Mouse (Mus musculus) splenic B cell, adult 2 months (primary cell): ENCODE results near the gene Phactr2.

ENCODE experiments used
- DNase-seq: peaks from one replicate; pipeline ENCODE4 v3.0.0-alpha.2; 2011; ENCODE audit warnings: low read depth, low spot score
- H3K27me3 ChIP-seq: 2 replicates; pipeline ENCODE4 v1.6.1; 2012; ENCODE audit warnings: mild to moderate bottlenecking, low read length, moderate library complexity, mixed read lengths; ENCODE audit not compliant: control insufficient read depth, poor library complexity, insufficient read depth, severe bottlenecking
- H3K36me3 ChIP-seq: 2 replicates; pipeline ENCODE4 v1.6.1; 2012; ENCODE audit warnings: mild to moderate bottlenecking, low read length, moderate library complexity, mixed read lengths; ENCODE audit not compliant: control insufficient read depth, poor library complexity, insufficient read depth, severe bottlenecking

The Phactr2 gene

DNA sequence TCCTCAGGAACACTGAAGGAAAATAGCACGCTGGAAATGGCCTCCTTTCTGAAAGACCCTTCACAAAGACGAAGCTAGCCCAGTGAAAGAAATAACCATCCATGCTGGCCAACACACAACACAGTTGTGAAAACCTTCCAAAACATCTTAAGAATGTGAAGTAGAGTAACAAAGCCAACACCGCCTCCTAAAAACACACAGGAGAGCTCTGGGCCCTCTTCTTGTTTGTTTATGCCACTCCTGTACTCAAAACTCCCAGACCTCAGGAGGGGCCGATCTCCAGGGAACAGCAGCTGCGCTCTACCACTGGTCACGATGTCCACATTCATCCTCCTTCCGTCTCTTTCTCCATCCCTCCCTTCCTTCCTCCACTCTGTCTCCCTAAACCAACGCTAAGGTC is 202.5 kb downstream of the Phactr2 start:
- no peak for DNase-seq
- Histone ChIP-seq H3K27me3 (no peaks in the 10 kb centered on the region), H3K36me3 (no peaks in the 10 kb centered on the region)

DNA sequence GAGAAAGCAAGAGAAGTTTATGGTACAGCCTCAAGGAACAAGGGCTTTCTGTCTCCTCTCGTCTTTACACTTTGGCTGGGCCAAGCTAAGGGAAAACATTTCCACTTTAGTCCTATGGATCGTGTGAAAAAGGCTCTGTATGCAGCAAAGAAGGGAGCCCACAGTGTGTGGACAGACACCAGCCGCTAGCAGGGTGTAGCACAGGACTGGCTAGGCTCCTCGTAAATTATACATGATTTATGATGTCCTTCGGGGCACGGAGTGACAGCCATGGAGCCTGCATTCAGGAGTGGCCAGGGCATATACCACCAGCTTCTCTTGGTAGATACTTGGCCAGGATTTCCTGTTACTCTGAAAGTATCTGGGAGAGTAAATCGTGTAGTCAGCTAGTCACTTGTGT is 203.1 kb downstream of the Phactr2 start:
- H3K36me3 ChIP-seq = no peaks in the 10 kb centered on the region
- no peak for DNase-seq
- no peaks in the 10 kb centered on the region for H3K27me3 ChIP-seq

DNA sequence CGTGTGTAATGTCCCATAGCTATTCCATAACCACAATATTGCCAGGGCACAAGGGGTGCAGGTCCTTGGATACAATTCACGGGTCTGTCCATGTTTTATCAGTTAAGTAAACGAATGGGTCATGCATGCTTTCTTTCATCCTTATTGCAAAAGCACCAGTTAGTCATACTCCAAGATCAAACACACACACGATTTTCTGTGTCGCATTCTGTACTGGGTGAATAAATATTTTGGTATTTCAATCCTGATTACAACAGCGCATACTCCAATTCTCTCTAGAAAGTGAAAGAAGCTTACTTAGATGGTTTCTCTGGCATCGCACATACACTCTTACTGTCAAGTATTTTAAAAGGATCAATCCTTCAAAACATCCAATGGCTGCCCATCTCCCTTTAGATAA is 203.9 kb downstream of the Phactr2 start:
- no peaks in the 10 kb centered on the region for H3K36me3 ChIP-seq
- no peak for DNase-seq
- no peaks in the 10 kb centered on the region for H3K27me3 ChIP-seq

DNA sequence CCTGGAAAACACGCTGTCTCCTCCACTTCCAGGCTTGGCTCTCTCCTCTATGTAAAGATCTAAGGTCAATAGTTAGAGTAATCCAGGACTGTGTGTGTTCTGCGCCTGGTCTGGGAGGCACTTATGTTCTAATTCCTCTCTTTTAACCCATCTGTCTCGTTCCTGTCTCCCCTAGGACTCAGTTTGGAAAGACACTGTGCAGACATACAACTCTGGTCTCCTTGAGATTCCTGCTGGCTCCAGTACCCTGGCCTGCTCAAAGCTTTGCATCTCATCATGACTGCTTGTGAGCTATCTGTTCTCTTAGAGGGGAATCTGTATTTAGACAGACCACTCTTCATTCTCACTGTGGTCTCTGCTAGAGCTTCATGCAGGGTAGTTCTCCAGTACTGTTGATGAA is 215.0 kb downstream of the Phactr2 start:
- no peak for DNase-seq
- Histone ChIP-seq H3K36me3 (no peaks in the 10 kb centered on the region), H3K27me3 (no peaks in the 10 kb centered on the region)

DNA sequence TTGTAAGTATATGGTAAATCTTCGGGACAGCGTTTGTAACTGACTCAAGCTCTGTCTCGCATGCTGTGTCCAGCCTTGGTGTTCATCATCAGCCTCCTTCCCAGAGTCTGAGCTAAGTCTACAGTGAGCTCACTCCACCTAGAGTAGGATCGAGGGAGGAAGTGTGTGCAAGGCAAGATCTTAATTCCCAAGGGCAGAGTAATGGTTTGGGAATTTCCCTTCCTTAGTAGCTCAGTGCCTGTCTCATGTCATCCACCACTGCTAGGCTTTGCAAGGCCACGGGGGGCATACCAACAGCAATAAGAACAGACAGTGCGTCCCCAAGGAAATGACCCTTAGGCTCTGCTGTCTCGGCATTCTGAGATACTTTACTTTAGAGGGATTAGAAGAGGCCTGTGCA is 218.0 kb downstream of the Phactr2 start:
- H3K36me3 ChIP-seq = no peaks in the 10 kb centered on the region
- no peaks in the 10 kb centered on the region for H3K27me3 ChIP-seq
- no peak for DNase-seq

DNA sequence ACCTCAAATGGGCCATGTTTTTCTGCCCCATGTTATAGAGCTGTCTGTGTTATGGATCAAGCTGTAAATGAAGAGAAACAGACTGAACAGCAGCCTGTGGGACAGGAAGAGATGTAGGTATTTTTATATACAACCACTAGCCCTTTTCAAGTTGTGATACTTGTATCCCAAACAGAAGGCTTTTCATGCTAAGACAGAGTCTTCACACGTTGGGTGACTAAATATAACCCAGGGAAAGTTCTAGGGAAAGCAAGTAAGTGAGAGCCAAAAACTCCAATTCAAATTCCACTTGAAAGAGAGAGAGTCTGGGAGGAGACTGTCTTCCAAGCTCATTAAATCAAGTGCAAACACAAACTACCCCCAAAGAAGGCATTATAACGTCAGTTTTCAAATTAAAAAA is 223.9 kb downstream of the Phactr2 start:
- Histone ChIP-seq H3K36me3 (no peaks in the 10 kb centered on the region), H3K27me3 (no peaks in the 10 kb centered on the region)
- no peak for DNase-seq

DNA sequence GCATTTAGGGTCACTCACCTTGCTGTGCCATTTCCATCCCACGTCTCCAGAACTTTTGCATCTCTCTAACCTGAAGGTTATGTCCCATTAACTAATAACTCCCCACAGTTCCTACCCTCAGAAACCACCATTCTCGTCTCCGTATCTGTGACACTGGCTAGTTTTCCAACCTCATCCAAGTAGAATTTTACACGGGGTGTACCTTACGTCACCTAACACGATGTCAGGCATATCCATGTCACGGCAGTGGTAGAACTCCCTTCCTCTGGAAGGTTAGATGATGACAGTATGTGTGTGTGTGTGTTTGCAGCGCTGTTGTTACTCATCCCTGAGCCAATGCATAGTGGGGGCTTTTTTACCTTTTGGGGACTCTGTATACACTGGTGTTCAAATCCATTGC is 225.1 kb downstream of the Phactr2 start:
- H3K27me3 ChIP-seq = no peaks in the 10 kb centered on the region
- H3K36me3 ChIP-seq = no peaks in the 10 kb centered on the region
- DNase-seq = no peak

DNA sequence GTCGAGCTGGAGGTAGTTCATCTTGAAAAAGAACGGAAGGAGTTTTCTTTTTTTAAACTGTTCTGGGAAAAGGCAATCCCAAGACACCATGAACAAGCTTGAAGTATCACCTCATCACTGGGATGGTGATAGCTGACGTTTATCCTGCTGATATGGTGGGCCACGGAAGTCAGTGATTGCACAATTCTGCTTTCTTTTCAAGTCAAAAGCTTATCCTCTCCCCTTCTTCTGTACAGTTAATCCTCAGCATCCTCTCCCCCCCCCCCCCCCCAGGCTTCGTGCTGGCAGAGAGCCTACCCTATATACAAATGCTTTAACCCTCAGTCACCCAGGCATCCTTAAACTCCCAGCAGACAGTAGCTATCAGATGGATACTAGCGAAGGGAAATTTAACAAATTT is 228.5 kb downstream of the Phactr2 start:
- Histone ChIP-seq H3K27me3 (no peaks in the 10 kb centered on the region), H3K36me3 (no peaks in the 10 kb centered on the region)
- no peak for DNase-seq

DNA sequence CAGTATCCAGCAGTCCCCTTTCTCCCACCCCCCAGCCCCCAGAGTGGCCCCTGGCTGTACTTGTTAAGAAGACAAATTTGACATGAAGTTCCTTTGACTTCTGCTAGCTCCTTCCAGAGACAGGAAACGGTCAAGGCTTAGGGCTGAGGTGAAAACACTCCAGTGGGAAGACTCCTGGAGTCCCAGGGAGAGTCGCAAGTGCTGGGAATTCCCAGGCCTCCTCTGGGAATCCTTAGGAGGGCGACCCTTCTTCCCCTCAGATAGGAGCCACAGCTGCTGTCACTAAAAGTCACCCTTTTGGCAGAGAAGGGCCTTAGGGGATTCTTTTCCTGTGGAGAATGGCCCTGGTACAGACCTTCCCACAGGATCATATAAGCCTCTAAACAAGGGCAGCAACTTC is 230.0 kb downstream of the Phactr2 start:
- Histone ChIP-seq H3K36me3 (no peaks in the 10 kb centered on the region), H3K27me3 (no peaks in the 10 kb centered on the region)
- DNase-seq = no peak

DNA sequence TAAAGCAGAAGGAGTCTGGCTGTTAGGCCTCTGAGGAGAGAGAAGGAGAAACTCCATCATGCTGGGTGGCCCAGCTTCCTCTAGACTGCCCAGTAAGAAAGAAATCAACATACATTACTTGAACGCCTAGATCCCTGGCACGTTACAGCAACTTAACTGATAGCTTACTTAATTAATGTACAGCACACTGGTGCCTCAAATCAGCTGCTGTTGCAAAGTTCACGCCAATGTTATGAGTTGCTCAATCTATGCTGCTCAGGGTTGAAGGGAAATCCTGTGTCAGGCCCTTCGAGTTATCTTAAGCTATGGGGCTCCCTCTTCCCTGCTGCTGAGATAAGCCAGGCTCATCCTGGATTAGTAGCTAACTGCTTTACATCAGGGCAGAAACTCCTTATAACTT is 233.8 kb downstream of the Phactr2 start:
- no peak for DNase-seq
- no peaks in the 10 kb centered on the region for H3K27me3 ChIP-seq

DNA sequence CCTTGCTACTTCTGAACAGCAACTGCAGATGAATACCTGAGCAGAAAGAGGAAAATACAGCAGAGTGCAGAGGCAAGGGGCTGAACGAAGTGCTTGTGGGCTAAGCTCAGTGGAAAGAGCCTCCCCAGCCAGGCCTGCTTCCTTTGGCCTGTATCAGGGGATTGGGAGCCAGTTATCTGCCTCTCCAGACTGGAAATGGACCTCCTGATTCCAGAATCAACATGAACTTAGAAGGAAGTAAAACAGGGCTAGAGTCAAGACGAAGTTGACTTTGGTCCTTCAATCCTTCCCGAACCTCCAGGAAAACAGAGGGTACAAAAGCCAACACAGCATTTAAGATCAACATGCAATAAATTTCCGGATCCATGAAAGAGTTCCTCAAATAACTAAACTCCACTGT is 236.0 kb downstream of the Phactr2 start:
- DNase-seq = no peak
- Histone ChIP-seq H3K36me3 (no peaks in the 10 kb centered on the region), H3K27me3 (no peaks in the 10 kb centered on the region)

More for the DNA sequence above, 233.8 kb downstream of the Phactr2 start:
- no peaks in the 10 kb centered on the region for H3K36me3 ChIP-seq

DNA sequence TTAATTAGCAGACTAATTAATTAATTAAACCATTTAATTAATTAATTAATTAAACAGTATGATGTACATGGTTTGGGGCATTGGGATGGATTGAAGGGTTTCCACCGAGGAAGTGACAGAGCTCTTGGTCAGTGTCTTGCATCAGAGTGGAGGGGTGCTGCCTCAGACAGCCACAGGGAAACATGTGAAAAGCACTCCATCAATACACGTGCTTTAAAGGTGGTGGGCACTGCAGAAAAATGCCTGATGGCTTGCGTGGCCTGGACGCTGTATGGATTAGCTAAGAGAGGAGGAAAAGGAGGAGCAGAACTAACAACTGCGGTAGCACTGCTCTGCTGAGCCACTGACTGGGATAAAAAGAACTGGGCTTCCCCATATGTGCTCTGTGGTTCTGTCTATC is 237.3 kb downstream of the Phactr2 start:
- DNase-seq = no peak
- Histone ChIP-seq H3K36me3 (no peaks in the 10 kb centered on the region), H3K27me3 (no peaks in the 10 kb centered on the region)

DNA sequence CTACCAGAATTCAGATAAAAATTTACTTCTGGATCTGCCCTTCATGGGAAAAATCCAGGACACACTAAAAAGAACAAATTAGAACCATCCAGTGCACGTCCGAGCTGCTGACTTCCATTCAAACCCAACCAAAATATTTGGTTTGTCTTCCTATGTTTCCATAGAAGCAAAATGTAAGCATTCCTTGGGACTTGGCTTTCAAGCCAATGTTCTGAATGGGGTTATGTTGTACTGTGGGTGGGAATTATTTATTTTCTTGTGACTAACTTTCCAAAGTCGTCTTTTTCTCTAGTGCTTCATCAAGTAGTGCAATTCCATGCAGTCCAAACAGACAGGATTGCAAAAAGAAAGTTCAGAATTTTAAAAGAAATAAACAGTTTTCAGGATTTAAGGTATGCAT is 239.7 kb downstream of the Phactr2 start:
- Histone ChIP-seq H3K27me3 (no peaks in the 10 kb centered on the region), H3K36me3 (no peaks in the 10 kb centered on the region)
- no peak for DNase-seq

DNA sequence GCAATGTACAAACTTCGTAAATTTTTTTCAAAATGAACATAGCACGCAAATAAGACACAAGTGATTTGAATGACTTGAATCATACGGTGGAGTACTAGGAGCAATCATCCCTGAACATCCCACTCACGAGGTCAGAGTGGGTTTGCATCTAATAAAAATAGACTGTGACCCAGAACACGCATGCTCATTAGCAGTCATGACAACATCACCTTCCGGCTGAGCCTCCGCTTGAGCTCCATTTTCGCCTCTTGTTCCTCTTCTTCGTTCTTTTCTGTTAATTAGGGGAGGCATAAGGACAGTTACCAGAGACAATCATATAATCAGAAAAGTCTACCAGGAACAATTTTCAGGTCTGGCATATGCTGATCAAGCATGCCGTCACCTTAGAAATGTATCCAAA is 240.3 kb downstream of the Phactr2 start:
- no peaks in the 10 kb centered on the region for H3K36me3 ChIP-seq
- no peaks in the 10 kb centered on the region for H3K27me3 ChIP-seq
- DNase-seq = no peak

DNA sequence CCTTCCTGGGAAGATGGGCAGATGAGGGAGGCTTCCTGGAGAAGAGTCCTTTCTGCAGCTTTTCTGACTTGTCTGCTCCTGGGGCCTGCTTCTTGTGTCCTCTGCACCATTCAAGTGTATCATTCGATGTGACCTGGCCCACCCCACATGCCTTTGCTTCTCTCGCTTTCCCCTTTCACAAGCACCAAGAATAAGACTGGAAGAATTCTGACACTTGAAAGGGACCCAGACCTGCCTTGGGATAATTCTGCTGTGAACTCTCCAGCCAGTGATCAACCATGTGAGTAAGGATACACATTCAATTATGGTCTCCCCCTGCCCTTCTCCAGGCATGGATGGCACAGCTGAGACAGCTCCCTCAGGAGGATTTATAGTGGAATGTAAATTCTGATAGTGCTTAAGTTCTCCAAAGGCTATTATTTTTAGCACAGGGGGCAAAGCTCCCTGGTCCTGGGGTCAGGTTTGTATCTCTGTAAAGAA is 241.0 kb downstream of the Phactr2 start:
- no peaks in the 10 kb centered on the region for H3K27me3 ChIP-seq
- no peaks in the 10 kb centered on the region for H3K36me3 ChIP-seq
- DNase-seq = no peak

DNA sequence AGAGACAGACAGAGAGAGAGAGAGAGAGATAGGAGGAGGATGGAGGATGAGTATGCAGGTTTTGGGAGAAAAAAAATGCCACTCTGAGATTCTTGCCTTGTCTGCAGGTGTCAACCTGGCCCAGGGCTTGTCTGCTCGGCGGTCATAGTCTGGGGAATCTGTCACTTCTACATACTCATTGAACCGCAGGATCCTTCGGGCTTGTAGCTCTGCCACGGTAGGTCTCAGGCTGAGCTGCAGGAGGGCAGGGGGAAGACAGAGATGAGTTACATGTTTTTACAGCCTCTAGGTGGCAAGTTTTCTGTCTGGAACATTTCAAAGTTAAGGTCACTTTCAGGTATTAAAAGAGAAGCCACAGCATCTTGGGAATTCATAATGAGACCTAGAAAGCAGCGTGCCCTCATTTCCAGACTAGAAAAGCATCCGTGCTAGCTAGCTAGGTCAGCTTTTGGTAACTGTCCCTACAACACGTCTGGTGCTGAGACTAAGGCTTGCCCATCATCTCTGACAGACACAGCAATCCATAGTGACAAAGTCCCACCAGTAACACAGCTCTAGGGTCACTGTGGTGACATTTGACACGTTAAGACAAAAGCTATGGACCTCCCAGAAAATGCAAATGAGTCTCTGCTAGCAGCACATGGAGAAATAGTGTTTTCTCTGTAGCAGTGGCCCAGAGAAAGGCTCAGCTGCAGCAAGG is 241.6 kb downstream of the Phactr2 start:
- no peak for DNase-seq
- Histone ChIP-seq H3K36me3 (no peaks in the 10 kb centered on the region), H3K27me3 (no peaks in the 10 kb centered on the region)
